Mouse (Mus musculus) stomach, postnatal 0 days (tissue): ENCODE data around the gene Ccdc157.

ENCODE experiments used
- CTCF ChIP-seq: IDR thresholded peaks from 2 replicates; pipeline ENCODE4 v1.5.1; 2016; ENCODE audit warnings: antibody characterized with exemption, low read depth, mild to moderate bottlenecking, moderate library complexity
- EP300 ChIP-seq: optimal IDR thresholded peaks from 2 replicates; pipeline ENCODE3; 2016; ENCODE audit warnings: antibody characterized with exemption

DNA sequence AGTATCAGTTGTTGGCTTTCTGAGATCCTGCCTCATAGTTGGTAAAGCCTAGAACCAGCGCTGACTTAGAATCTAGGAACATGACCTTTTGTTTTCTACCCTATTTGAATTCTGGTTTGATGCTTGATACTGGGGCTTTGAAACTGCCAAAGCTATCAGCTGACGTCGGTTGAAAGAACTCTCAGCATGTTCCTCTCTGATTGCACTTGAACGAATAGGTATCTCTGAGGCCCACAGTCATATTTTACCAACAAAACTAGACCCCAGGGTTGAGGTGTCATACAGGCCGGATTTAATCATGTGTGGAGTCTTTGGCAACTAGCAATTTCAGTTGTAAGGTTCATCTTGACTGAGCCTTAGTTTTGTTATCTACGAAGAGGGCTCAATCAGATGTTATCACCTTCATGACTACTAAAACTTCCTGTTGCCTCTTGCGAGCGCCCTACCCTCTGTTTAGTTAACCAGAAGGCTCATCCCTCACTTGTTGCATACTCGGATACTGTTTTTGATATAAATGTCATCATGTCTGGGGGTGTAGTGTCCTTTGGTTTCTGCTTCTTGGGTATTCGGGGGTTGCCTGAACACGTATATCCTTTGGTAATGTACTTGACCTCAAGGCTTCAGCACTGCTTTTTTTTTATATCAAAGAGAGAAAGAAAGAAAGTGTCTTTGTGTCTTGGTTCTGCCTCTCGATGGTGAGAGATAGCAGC lies 43.1 kb upstream of the Ccdc157 start:
- TF ChIP-seq CTCF (no peak), EP300 (no peak)
